Mouse (Mus musculus): ENCODE results near the gene Apeh.

DNA sequence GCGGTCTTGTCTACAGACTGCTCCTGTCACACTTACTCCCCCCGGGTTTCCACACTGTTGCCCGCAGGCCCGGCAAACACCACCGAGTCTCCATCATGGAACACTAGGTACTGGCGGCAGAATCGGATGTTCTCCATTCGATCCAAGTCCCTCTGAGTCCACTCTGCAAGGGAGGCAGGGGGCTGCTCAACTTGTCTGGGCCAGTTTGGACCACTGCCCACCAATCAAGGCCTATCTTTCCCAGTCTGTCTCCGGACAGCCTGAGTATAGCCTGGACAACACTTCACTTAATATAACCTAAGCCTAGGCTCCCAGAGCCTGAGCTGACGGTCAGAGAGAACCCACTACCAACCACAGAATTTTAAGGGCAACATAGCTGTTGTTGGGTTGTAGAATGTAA, 820 bp downstream of the Apeh start:
- no peak for TF ChIP-seq EP300 (optimal IDR thresholded peaks at IDR 0.05)
- no peak for TF ChIP-seq CTCF (IDR thresholded peaks at IDR 0.05; ENCODE audit: low read depth)

All from stomach, postnatal 0 days (tissue).